Mouse (Mus musculus) liver, embryonic 16.5 days (tissue): ENCODE data around the gene Atp5s. TPM values are rescaled to one million over a fixed set of nuclear protein-coding genes. Genes with fewer than 3 reads are reported as not detected.

ENCODE experiments used
- microRNA counts: library from miRNA; unstranded; fragments of <30 nt; microRNA quantifications from one replicate; lab custom pipeline; 2016
- microRNA-seq: library from miRNA; unstranded; fragments of <30 nt; microRNA quantifications from one replicate; pipeline ENCODE4, GENCODE M21; 2016
- polyA plus RNA-seq: library from polyadenylated mRNA; unstranded; fragments of >200 nt; fragmentation: Nextera tagmentation; extraction: Ambion mirVana; gene quantifications from 2 replicates; pipeline ENCODE4 v1.2.1, GENCODE M21; 2015

Atp5s gene
- polyA plus RNA-seq, 1 experiment from 2014 or later: 18.4 TPM

MicroRNA genes within 50 kb of the gene (microRNA counts, 519-probe panel; counts per million panel counts)
- microRNA mmu-miR-681 (lab: Ali Mortazavi, UCI): 60.7 counts per million

Small RNAs within 50 kb of the gene (microRNA-seq; reads per million reads assigned to microRNA genes)
- gene Mir681: not detected

Other genes with a start within 250 kb of the Atp5s start
- gene Vcpkmt, start 141.9 kb upstream of the Atp5s start, polyA plus RNA-seq: 9.1 and 9.7 TPM in 2 replicates
- 3.3 and 3.7 TPM in 2 replicates for gene Sos2, start 43.1 kb upstream of the Atp5s start, polyA plus RNA-seq
- 11.6 and 12.2 TPM in 2 replicates for gene L2hgdh, start 77 bp upstream of the Atp5s start, polyA plus RNA-seq
- gene Cdkl1, start 66.3 kb downstream of the Atp5s start, polyA plus RNA-seq: 1.7 TPM in 2 replicates
- gene Atl1, start 167.7 kb downstream of the Atp5s start, polyA plus RNA-seq: 1.4 TPM in 2 replicates
- 23.8 and 24.6 TPM in 2 replicates for gene Map4k5, start 168.2 kb downstream of the Atp5s start, polyA plus RNA-seq